Mouse (Mus musculus) MEL (cell line): ENCODE data around the gene Lpcat3.

Experiments
- CTCF ChIP-seq, 3 experiments: IDR thresholded peaks in 2 of 3; conservative IDR thresholded peaks in 1 of 3; 2 replicates each; pipeline ENCODE4 v1.5.1; 2011 to 2012; ENCODE audit warnings: low read length in 3 of 3, low read depth in 2 of 3, mild to moderate bottlenecking in 2 of 3, improper control_type of control experiment in 1 of 3, inconsistent platforms in 1 of 3, mixed read lengths in 1 of 3, moderate library complexity in 1 of 3; ENCODE audit not compliant: control insufficient read depth in 1 of 3, insufficient read depth in 1 of 3, poor library complexity in 1 of 3, severe bottlenecking in 1 of 3
- JUND ChIP-seq: IDR thresholded peaks from 2 replicates; pipeline ENCODE4 v1.6.1; 2011; ENCODE audit warnings: low read depth, mild to moderate bottlenecking, improper control_type of control experiment, low read length
- KAT2A ChIP-seq: conservative IDR thresholded peaks from 2 replicates; pipeline ENCODE4 v1.6.1; 2012; ENCODE audit warnings: low read depth, low read length, improper control_type of control experiment, inconsistent platforms
- MAFK ChIP-seq: IDR thresholded peaks from 2 replicates; pipeline ENCODE4 v1.6.1; 2011; ENCODE audit warnings: low read depth, mild to moderate bottlenecking, low read length, improper control_type of control experiment, borderline replicate concordance
- MAX ChIP-seq: IDR thresholded peaks from 2 replicates; pipeline ENCODE4 v1.6.1; 2011; ENCODE audit warnings: low read length, improper control_type of control experiment
- POLR2A ChIP-seq, 2 experiments: IDR thresholded peaks; 2 replicates each; pipeline ENCODE4 v1.6.1; 2011 to 2012; ENCODE audit warnings: low read length in 2 of 2, mild to moderate bottlenecking in 2 of 2, control low read depth in 1 of 2, improper control_type of control experiment in 1 of 2, low read depth in 1 of 2, moderate library complexity in 1 of 2; ENCODE audit not compliant: control insufficient read depth in 1 of 2, insufficient read depth in 1 of 2, poor library complexity in 1 of 2
- POLR2AphosphoS5 ChIP-seq: IDR thresholded peaks from 2 replicates; pipeline ENCODE4 v1.6.1; 2012; ENCODE audit warnings: low read depth, borderline replicate concordance, mild to moderate bottlenecking, inconsistent platforms, low read length, moderate library complexity, mixed read lengths
- RCOR1 ChIP-seq: IDR thresholded peaks from 2 replicates; pipeline ENCODE4 v1.6.1; 2012; ENCODE audit warnings: low read depth, mild to moderate bottlenecking, inconsistent platforms, low read length, improper control_type of control experiment
- TAL1 ChIP-seq: IDR thresholded peaks from 2 replicates; pipeline ENCODE4 v1.6.1; 2012; ENCODE audit warnings: mild to moderate bottlenecking, inconsistent platforms, low read length, moderate library complexity, mixed read lengths
- TBP ChIP-seq: IDR thresholded peaks from 2 replicates; pipeline ENCODE4 v1.8.0; 2011; ENCODE audit warnings: low read depth, low read length, improper control_type of control experiment
- USF2 ChIP-seq, 2 experiments: IDR thresholded peaks; 2 replicates each; pipeline ENCODE4 v1.6.1; 2011 to 2012; ENCODE audit warnings: improper control_type of control experiment in 2 of 2, low read length in 2 of 2, borderline replicate concordance in 1 of 2, inconsistent platforms in 1 of 2, low read depth in 1 of 2, mild to moderate bottlenecking in 1 of 2; ENCODE audit not compliant: insufficient read depth in 1 of 2
- ZC3H11A ChIP-seq: IDR thresholded peaks from 2 replicates; pipeline ENCODE4 v1.6.1; 2012; ENCODE audit warnings: low read depth, mild to moderate bottlenecking, inconsistent platforms, low read length, improper control_type of control experiment
- ZMIZ1 ChIP-seq: IDR thresholded peaks from 2 replicates; pipeline ENCODE4 v1.6.1; 2012; ENCODE audit warnings: low read depth, mild to moderate bottlenecking, inconsistent platforms, low read length, improper control_type of control experiment, moderate library complexity

- no peak for TF ChIP-seq CTCF (IDR thresholded peaks at IDR 0.05 in 2 of 3, conservative IDR thresholded peaks at IDR 0.05 in 1 of 3; ENCODE audit: control insufficient read depth in 1 of 3, insufficient read depth in 1 of 3, low read depth in 2 of 3, low read length in 3 of 3, poor library complexity in 1 of 3, severe bottlenecking in 1 of 3)
- no peak for TF ChIP-seq MAFK
- no peak for TF ChIP-seq POLR2AphosphoS5
- TF ChIP-seq RCOR1, result no peak
- no peak for TF ChIP-seq TAL1
- TF ChIP-seq ZMIZ1, result no peak
- TF ChIP-seq JUND, result no peak
- no peak for TF ChIP-seq MAX
- TF ChIP-seq POLR2A (IDR thresholded peaks at IDR 0.05; ENCODE audit: control insufficient read depth in 1 of 2, insufficient read depth in 1 of 2, low read depth in 1 of 2, low read length in 2 of 2, poor library complexity in 1 of 2), result no peak
- TF ChIP-seq ZC3H11A, result no peak
- TF ChIP-seq KAT2A, result no peak
- no peak for TF ChIP-seq USF2 (IDR thresholded peaks at IDR 0.05; ENCODE audit: borderline replicate concordance in 1 of 2, insufficient read depth in 1 of 2, low read depth in 1 of 2, low read length in 2 of 2)
- TF ChIP-seq TBP, result no peak
Observed at GRCm38 (mm10) chr6:124723541-124723940, 60.7 kb downstream of the Lpcat3 start.
